Mouse (Mus musculus) brain, embryonic 14.5 days (tissue): ENCODE results near the gene Cass4. TPM values are rescaled to one million over a fixed set of nuclear protein-coding genes. Genes with fewer than 3 reads are reported as not detected.

Experiments
- DNase-seq: peaks from one replicate; pipeline ENCODE4 v3.0.0-alpha.2; 2011; ENCODE audit warnings: low read depth
- CTCF ChIP-seq: fragments of 200-500 bp; IDR thresholded peaks from 2 replicates; pipeline ENCODE4 v1.5.1; 2012; ENCODE audit warnings: inconsistent platforms, mild to moderate bottlenecking, moderate library complexity, borderline replicate concordance; ENCODE audit not compliant: insufficient read depth, insufficient read length; ENCODE audit errors: extremely low read depth
- POLR2A ChIP-seq: fragments of 200-500 bp; IDR thresholded peaks from 2 replicates; pipeline ENCODE4 v1.6.1; 2012; ENCODE audit warnings: mild to moderate bottlenecking, inconsistent platforms, borderline replicate concordance; ENCODE audit not compliant: poor library complexity, insufficient read depth, insufficient read length, severe bottlenecking; ENCODE audit errors: extremely low read depth
- polyA plus RNA-seq: library from polyadenylated mRNA; depleted of rRNA; stranded (reverse); fragments of >200 nt; gene quantifications from 2 replicates; pipeline ENCODE4 v1.2.3, GENCODE M21; 2012

Gene Cass4
- polyA plus RNA-seq, 1 experiment: 0.11 TPM

DNA sequence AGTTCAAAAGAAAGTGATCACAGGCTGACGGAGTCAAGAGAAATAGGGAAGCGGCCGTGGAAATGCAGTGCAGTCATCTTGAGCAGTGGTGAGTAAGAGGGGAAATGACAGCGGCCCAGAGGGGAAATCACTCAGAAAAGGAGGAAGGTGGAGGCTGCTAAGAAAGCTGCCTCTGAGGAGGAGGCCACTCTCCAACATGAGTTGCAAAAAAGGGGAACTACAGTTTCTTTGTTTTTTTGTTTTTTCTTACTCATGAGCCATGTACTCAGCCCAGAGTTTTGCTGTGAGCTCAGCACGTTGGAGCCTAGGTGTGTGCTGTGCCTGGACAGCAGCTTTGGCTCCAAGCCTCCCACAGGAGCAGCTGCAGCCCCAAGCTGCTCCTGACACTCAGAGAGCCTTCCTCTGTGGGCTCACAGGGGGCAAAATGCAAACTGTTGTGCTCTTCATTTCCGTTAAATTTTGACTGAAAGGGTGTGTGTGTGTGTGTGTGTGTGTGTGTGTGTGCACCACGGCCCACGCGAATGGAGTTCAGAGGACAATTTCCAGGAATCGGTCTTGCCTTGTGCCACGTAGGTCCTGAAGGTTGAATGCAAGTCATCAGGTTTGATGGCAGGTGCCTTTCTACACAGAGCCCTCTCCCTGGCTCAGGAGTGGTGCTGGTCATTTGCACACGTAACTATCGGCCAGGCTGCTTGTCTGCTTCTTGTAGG lies 7.7 kb downstream of the Cass4 start:
- TF ChIP-seq POLR2A (no peak), CTCF (no peak)
- DNase-seq: no peak

DNA sequence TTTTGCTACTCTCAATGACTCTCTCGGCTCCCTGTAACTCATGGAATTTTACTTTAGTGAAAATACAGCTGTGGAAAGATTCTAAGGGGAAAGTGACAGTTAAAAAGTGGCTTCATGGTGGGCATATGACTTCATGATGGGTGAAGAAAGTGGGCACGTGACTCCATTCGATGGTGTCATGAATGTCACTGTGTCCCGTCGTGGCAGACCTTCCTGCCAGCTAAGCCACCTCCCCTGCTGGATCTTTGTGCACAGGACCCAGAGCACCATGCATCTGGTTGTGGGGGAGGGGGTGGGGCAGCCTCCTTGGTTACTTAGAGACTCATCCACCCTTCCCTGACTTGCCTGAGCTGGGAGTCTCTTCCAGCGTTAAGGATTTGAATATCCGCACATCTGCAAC lies 10.6 kb downstream of the Cass4 start:
- DNase-seq: no peak
- TF ChIP-seq POLR2A (no peak), CTCF (no peak)

DNA sequence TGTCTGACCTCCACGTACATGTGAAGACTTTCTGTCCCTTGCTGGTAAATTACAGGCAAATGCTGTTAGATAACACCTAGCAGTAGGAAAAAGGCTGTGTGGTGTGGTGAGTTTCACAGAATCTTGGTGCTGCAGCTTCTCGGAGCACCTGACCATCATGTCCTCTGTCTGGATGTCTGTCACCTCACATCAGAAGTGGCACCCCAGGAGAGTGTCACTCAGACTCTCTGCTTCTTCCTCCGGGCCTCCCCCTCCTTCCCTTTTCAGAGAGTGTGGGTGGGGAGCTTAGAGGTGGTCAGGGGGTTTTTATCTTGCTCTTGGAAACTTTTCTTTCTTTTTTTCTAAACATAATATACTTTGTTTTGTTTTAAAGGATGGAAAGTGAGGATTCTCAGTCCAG lies 11.4 kb downstream of the Cass4 start:
- TF ChIP-seq CTCF (no peak), POLR2A (no peak)
- DNase-seq: no peak

GRCm38 (mm10) chr2:172406173-172406572 lies 12.6 kb downstream of the Cass4 start:
- TF ChIP-seq CTCF (no peak), POLR2A (no peak)
- no peak for DNase-seq

DNA sequence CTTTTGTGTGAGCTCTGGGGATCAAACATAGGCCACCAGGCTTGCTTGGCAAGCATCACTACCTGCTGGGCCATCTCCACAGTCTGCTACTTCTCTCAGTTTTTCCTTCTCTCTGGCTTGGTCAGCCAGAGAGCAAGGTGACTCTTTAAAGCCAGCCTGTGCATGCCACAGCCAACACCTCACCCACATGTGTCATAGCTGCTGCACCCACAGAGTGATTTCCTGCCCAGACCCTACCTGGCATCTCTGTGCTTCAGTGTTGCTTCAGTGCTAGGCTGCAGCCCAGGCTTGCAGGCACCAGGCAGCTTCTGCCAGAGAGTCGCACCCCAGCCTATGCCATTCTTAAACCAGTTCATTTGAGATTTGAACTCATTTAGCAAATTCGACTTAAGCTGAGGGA lies 13.9 kb downstream of the Cass4 start:
- no peak for DNase-seq
- TF ChIP-seq POLR2A (no peak), CTCF (no peak)

DNA sequence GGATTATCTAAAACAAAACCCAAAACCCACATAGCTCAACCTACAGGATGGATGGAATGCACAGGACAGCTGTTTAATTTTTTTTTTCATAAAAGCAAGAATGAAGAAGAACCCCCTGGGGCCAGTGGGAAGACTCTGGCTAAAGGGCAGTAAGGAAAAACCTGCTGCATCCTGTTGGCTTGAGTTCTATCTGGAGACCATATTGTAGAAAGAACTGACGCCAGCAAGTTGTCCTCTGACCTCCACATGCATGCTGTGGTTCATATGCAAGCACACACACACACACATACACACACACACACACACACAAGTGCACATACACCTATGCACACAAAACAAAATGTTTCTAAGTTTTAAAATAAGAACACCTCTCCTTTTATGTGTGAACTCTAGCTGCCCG lies 17.1 kb downstream of the Cass4 start:
- no peak for DNase-seq
- TF ChIP-seq POLR2A (no peak), CTCF (no peak)

DNA sequence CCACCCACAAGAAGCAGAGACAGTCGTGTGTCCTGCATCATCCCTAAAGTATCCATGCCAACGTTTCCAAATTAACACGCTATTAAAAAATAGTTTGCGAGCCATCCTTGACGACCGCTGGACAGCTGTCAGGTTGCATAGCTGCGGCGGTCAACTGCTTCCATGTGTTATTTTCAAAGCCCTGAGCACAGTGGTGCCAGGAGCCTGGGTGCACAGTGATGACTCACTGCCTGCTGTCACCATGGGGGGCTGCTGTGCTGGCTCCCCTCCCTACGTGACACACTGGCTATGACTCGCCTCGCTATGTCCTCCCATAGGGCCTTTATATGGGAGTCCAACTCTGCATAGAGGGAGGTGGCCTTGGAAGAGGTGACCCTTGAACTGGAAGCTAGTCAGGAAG lies 17.5 kb downstream of the Cass4 start:
- TF ChIP-seq POLR2A (no peak), CTCF (no peak)

GRCm38 (mm10) chr2:172412454-172412853 lies 18.9 kb downstream of the Cass4 start:
- TF ChIP-seq POLR2A (no peak), CTCF (no peak)
- peak; percentile 37 for DNase-seq

More for the DNA sequence above, 17.5 kb downstream of the Cass4 start:
- DNase-seq: no peak

DNA sequence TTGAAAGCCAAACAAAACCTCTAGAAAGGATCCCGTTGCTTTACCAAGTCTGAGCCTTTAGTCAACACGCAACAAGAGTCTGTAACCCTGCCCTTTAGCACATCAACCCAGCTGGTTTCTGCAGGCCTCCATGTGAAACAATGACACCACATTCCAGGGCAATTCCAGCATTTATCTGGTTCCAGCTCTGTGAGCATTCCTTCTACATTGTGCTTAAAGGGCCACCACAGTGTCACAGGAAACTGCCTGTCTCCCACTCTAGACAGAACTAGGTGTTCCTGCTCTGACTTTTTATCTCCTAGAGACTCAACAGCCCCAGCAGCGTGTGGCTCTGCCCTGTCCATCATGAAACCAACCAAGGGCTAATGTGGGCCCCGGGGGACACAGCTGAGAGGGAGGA lies 19.7 kb downstream of the Cass4 start:
- no peak for DNase-seq
- TF ChIP-seq CTCF (no peak), POLR2A (no peak)

DNA sequence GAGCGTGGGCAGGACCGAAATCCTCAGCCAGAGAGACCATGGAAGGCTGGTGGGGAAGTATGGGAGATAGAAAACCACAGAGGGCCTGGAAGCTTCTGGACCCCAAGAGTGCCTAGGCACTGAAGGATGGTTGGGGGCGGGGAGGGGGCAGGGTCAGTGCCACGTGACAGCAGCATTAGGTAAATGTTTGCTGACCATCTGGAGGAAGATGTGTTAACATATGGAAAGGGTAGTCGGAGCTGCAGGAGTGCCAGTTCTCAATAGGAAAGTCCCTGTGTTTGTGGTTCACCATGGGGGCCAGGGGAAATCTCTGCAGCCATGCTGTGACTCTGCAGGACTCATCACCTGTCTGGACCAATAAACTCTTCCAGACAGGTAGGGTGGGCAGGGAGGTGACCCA lies 20.3 kb downstream of the Cass4 start:
- TF ChIP-seq CTCF (no peak), POLR2A (no peak)
- DNase-seq: no peak

DNA sequence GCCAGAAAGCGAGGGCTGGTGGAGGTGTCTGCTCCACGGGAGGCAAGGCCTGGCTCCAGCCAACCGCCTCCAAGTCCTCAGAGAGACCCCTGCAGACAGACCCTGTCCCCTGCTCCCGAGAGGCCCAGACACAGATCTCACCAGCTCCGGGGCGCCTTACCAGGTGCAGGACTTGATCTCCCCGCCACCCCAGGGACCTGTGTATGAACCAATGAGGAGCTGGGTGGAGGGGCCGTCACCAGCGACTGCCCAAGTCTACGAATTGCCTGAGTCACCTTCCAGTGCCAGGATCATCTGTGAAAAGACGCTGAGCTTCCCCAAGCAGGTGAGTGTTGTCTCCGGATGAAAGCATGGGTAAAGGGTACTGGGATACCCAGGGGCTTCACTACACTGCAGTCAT lies 22.6 kb downstream of the Cass4 start:
- DNase-seq: no peak
- TF ChIP-seq POLR2A (no peak), CTCF (no peak)

DNA sequence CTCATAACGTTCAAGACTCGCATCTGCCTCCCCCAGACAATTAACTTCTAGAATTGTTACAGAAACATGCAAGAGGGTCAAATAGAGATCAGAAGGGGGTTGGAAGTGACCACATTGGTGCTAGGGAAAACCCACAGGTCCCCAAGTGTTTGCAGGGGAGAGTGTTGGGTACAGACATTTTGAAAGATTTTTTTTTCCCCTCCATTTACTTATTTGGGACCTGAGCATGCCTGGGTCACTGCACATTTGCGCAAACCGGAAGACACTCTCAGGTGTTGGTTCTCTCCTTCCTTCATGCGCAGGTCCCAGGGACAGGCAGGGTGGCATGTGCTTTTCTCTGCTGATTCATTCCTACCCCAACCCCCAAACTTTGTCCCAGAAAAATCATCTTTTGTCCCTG lies 23.3 kb downstream of the Cass4 start:
- no peak for DNase-seq
- TF ChIP-seq CTCF: no peak
- no peak for TF ChIP-seq POLR2A

GRCm38 (mm10) chr2:172418208-172418607 lies 24.6 kb downstream of the Cass4 start:
- DNase-seq: no peak
- no peak for TF ChIP-seq CTCF
- no peak for TF ChIP-seq POLR2A

DNA sequence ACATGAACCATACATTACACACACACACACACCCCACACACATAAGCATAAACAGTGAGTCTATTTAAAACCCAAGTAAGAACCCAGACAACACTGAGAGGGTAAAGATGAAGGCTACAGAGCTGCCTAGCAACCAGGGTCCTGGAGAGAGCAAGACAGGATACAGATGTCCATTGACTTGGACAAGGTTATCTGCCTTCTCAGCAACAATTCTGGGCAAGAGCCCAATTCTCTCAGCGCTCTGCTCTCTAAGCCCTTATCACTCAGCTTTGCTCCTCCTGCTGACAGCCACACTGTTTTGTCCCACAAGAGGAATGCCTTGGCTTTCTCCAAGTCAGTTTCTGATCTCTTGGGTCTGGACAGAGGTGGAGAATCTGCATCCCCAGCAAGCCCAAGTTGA lies 37.0 kb downstream of the Cass4 start:
- TF ChIP-seq CTCF (no peak), POLR2A (no peak)
- DNase-seq: no peak
